Mouse (Mus musculus) heart, postnatal 0 days (tissue): ENCODE results near the gene Slc35c2.

ENCODE experiments used
- CTCF ChIP-seq: IDR thresholded peaks from 2 replicates; pipeline ENCODE4 v1.5.1; 2016; ENCODE audit warnings: antibody characterized with exemption, control low read depth, low read depth
- EP300 ChIP-seq: IDR thresholded peaks from 2 replicates; pipeline ENCODE4 v1.6.1; 2016; ENCODE audit warnings: antibody characterized with exemption, low read depth

GRCm38 (mm10) chr2:165326304-165327190 lies 38.9 kb upstream of the Slc35c2 start, which contains the start of gene Elmo2:
- TF ChIP-seq CTCF (no peak), EP300 (0 out of 2 replicates have a peak, but pooled peaks have one; percentile 36)
